8 mouse cellular contexts compared by ENCODE assay signal in genomic region chr13:98205111-98205510, GRCm38 (mm10). TPM values are rescaled to one million over a fixed set of nuclear protein-coding genes. Genes with fewer than 3 reads are reported as not detected.
DNase-seq lines count a peak whose midpoint lies in the region; ATAC-seq and TF ChIP-seq lines count a peak whose summit lies in the region.

No protein-coding gene starts in this region.

- H3K4me3 ChIP-seq in gastrocnemius, adult 2 months, result peak overlapping the region; percentile 88
- peak overlapping the region; percentile 54 for H3K4me3 ChIP-seq in lung, postnatal 0 days (ENCODE audit: low read depth, low read length)
- no peak overlapping the region for H3K4me3 ChIP-seq in liver, embryonic 15.5 days (replicated peaks)

- no peak for TF ChIP-seq CTCF in gastrocnemius, adult 2 months (IDR thresholded peaks at IDR 0.05)
- TF ChIP-seq CTCF in lung, postnatal 0 days (IDR thresholded peaks at IDR 0.05), result no peak

- peak overlapping the region; percentile 89 for H3K4me2 ChIP-seq in lung, postnatal 0 days (replicated peaks; ENCODE audit: low read depth, low read length)
- H3K4me2 ChIP-seq in liver, embryonic 15.5 days, result peak overlapping the region; percentile 88

- no peak for ATAC-seq in lung, postnatal 0 days
- ATAC-seq in liver, embryonic 15.5 days (ENCODE audit: insufficient read depth), result no peak

- 0 out of 2 replicates have a peak overlapping the region, but pooled peaks have one; percentile 41 for H3K9ac ChIP-seq in lung, postnatal 0 days (replicated peaks; ENCODE audit: low read depth)
- no peak overlapping the region for H3K9ac ChIP-seq in liver, embryonic 15.5 days

- H3K4me1 ChIP-seq in lung, postnatal 0 days (ENCODE audit: insufficient read depth, low read depth, low read length), result no peaks in the 10 kb centered on the region
- peaks cover 15% of the 10 kb centered on the region; the same call in 1 of the 2 replicates for H3K4me1 ChIP-seq in liver, embryonic 15.5 days (replicated peaks)

- intact Hi-C loops in gastrocnemius, adult 2 months (cut with DNase I), result loop anchor here (5.0 kb wide), 1 partner anchor 173 kb away; no protein-coding TSS in a partner anchor

- no peak for TF ChIP-seq EP300 in lung, postnatal 0 days (IDR thresholded peaks at IDR 0.05)

- no peaks in the 10 kb centered on the region for H3K27me3 ChIP-seq in lung, postnatal 0 days (replicated peaks; ENCODE audit: insufficient read depth, low read length)
- peaks cover 57% of the 10 kb centered on the region for H3K27me3 ChIP-seq in liver, embryonic 15.5 days

- 25% methylated on average over 8 of the region's 8 CpGs for WGBS in lung, postnatal 0 days
- WGBS in liver, embryonic 15.5 days (ENCODE audit: insufficient replicate concordance), result 48% methylated on average over 8 of the region's 8 CpGs

- DNase-seq in gastrocnemius, adult 2 months, result no peak
- no peak for DNase-seq in gastrocnemius, postnatal 25 days
- no peak for DNase-seq in lung, postnatal 0 days (ENCODE audit: low spot score)
- DNase-seq in lung, postnatal 4 days, result no peak
- no peak for DNase-seq in frontal cortex, postnatal 25 days (ENCODE audit: low spot score in 2 of 2)
- no peak for DNase-seq in thymus, postnatal 25 days
- no peak for DNase-seq in urinary bladder, postnatal 25 days (ENCODE audit: low spot score)

- no peaks in the 10 kb centered on the region for H3K9me3 ChIP-seq in lung, postnatal 0 days (ENCODE audit: low read length)
- H3K9me3 ChIP-seq in liver, embryonic 15.5 days (replicated peaks), result no peaks in the 10 kb centered on the region

- no peaks in the 10 kb centered on the region for H3K36me3 ChIP-seq in lung, postnatal 0 days (ENCODE audit: insufficient read depth, low read length)
- no peaks in the 10 kb centered on the region for H3K36me3 ChIP-seq in liver, embryonic 15.5 days (replicated peaks)

- peak overlapping the region; percentile 85 for H3K27ac ChIP-seq in gastrocnemius, adult 2 months
- H3K27ac ChIP-seq in lung, postnatal 0 days (ENCODE audit: low read length), result peak overlapping the region; percentile 87
- H3K27ac ChIP-seq in liver, embryonic 15.5 days (replicated peaks), result no peak overlapping the region

RNA-seq across cellular contexts. Expression of gene Arhgef28, which starts 1.1 kb away (rescaled TPM):
- 1 to 10 TPM; 2.8 to 3.3 TPM for total RNA-seq in gastrocnemius, adult 2 months (2021)
- total RNA-seq in gastrocnemius, postnatal 25 days (2021), result 1 to 10 TPM; 2.3 to 3.6 TPM
- 42.9 and 53.0 TPM in 2 replicates for polyA plus RNA-seq in lung, postnatal 0 days (2015; fragmentation: Nextera tagmentation; extraction: Ambion mirVana)
- polyA plus RNA-seq in liver, embryonic 15.5 days (2015; fragmentation: Nextera tagmentation; extraction: Ambion mirVana), result 0.60 and 1.1 TPM in 2 replicates

RNA-seq across cellular contexts. Expression of gene Utp15, which starts 57.7 kb away (rescaled TPM):
- 1 to 10 TPM; 4.0 to 5.4 TPM for total RNA-seq in gastrocnemius, adult 2 months (2021)
- 1 to 10 TPM; 3.4 to 4.1 TPM for total RNA-seq in gastrocnemius, postnatal 25 days (2021)
- 8.4 and 8.7 TPM in 2 replicates for polyA plus RNA-seq in lung, postnatal 0 days (2015; fragmentation: Nextera tagmentation; extraction: Ambion mirVana)
- polyA plus RNA-seq in liver, embryonic 15.5 days (2015; fragmentation: Nextera tagmentation; extraction: Ambion mirVana), result 11.0 and 12.0 TPM in 2 replicates

RNA-seq across cellular contexts. Expression of gene Ankra2, which starts 57.8 kb away (rescaled TPM):
- 10 to 100 TPM; 14.1 to 17.0 TPM for total RNA-seq in gastrocnemius, adult 2 months (2021)
- total RNA-seq in gastrocnemius, postnatal 25 days (2021), result 10 to 100 TPM; 13.8 to 13.9 TPM
- 22.1 and 24.2 TPM in 2 replicates for polyA plus RNA-seq in lung, postnatal 0 days (2015; fragmentation: Nextera tagmentation; extraction: Ambion mirVana)
- polyA plus RNA-seq in liver, embryonic 15.5 days (2015; fragmentation: Nextera tagmentation; extraction: Ambion mirVana), result 6.8 and 7.5 TPM in 2 replicates
